Mouse (Mus musculus): ENCODE data around the gene Pigc.

DNA sequence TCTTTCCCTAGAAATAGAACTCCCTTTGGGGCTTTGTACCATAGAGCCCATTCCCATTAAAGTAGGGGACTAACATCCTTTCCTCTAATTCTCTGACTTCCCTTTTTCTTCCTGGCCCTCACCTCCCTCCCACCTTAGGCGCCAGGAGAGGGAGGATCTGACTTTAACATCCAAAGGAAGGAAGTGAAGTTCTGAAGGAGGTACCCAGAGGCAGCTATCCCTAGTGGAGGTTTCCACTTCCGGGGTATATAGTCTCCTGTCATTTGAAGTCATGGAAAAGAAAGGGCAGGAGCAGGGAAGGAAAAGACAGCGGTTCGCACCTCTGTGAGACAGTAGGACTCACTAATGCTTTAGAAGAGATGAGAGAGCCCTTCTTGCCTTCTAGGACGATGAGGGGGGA lies 30.4 kb downstream of the Pigc start:
- no peak for TF ChIP-seq EP300 (IDR thresholded peaks at IDR 0.05)
- no peak for TF ChIP-seq CTCF (IDR thresholded peaks at IDR 0.05)

All from lung, postnatal 0 days (tissue).